ENCODE assay signal across 20 mouse cellular contexts in genomic region chr11:19602496-19602895, GRCm38 (mm10).
DNase-seq lines count a peak whose midpoint lies in the region; ATAC-seq and TF ChIP-seq lines count a peak whose summit lies in the region.
"Had no signal": no experiment of that assay in that cellular context is flagged by ENCODE, and none has a peak within 500 bp of the region (broad histone marks: within the 10 kb centered on the region; RNA-seq: fewer than 3 reads in every experiment).

No protein-coding gene starts in this region.

- H3K9ac ChIP-seq in forebrain, embryonic 15.5 days (replicated peaks): no peak overlapping the region
- H3K9ac ChIP-seq in heart, embryonic 11.5 days (ENCODE audit: low read depth, low read length): no peak overlapping the region
- no peak overlapping the region for H3K9ac ChIP-seq in kidney, postnatal 0 days (ENCODE audit: low read depth, low read length)
- H3K9ac ChIP-seq: heart, embryonic 13.5 days; hindbrain, embryonic 12.5 days; hindbrain, embryonic 15.5 days had no signal

- H3K4me1 ChIP-seq in forebrain, embryonic 10.5 days: no peaks in the 10 kb centered on the region
- no peaks in the 10 kb centered on the region for H3K4me1 ChIP-seq in forebrain, embryonic 15.5 days
- no peaks in the 10 kb centered on the region for H3K4me1 ChIP-seq in heart, embryonic 11.5 days (ENCODE audit: control insufficient read depth, insufficient read depth, low read length)
- H3K4me1 ChIP-seq in kidney, postnatal 0 days (replicated peaks; ENCODE audit: insufficient read depth, low read length): no peaks in the 10 kb centered on the region
- H3K4me1 ChIP-seq: heart, embryonic 13.5 days; hindbrain, embryonic 12.5 days had no signal

- H3K9me3 ChIP-seq in forebrain, embryonic 10.5 days: no peaks in the 10 kb centered on the region
- H3K9me3 ChIP-seq in forebrain, embryonic 15.5 days: no peaks in the 10 kb centered on the region
- no peaks in the 10 kb centered on the region for H3K9me3 ChIP-seq in heart, embryonic 11.5 days (replicated peaks; ENCODE audit: control insufficient read depth, low read length)
- H3K9me3 ChIP-seq in kidney, postnatal 0 days (replicated peaks; ENCODE audit: low read length): no peaks in the 10 kb centered on the region
- H3K9me3 ChIP-seq: heart, embryonic 13.5 days; hindbrain, embryonic 12.5 days; hindbrain, embryonic 15.5 days had no signal

- no peaks in the 10 kb centered on the region for H3K36me3 ChIP-seq in forebrain, embryonic 10.5 days (replicated peaks)
- H3K36me3 ChIP-seq in forebrain, embryonic 15.5 days: no peaks in the 10 kb centered on the region
- H3K36me3 ChIP-seq in heart, embryonic 11.5 days (ENCODE audit: control insufficient read depth, insufficient read depth, low read length): no peaks in the 10 kb centered on the region
- no peaks in the 10 kb centered on the region for H3K36me3 ChIP-seq in kidney, postnatal 0 days (ENCODE audit: insufficient read depth, low read length)
- H3K36me3 ChIP-seq: heart, embryonic 13.5 days; hindbrain, embryonic 12.5 days; hindbrain, embryonic 15.5 days had no signal

- H3K27ac ChIP-seq in forebrain, embryonic 10.5 days: no peak overlapping the region
- H3K27ac ChIP-seq in forebrain, embryonic 15.5 days (replicated peaks): no peak overlapping the region
- no peak overlapping the region for H3K27ac ChIP-seq in heart, embryonic 11.5 days (ENCODE audit: low read depth, low read length)
- H3K27ac ChIP-seq in kidney, postnatal 0 days: no peak overlapping the region
- H3K27ac ChIP-seq: heart, embryonic 13.5 days; hindbrain, embryonic 12.5 days; hindbrain, embryonic 15.5 days had no signal

- no peak for ATAC-seq in forebrain, embryonic 15.5 days (replicated peaks)
- no peak for ATAC-seq in heart, embryonic 11.5 days (replicated peaks; ENCODE audit: insufficient number of reproducible peaks, low FRiP score, low TSS enrichment)
- ATAC-seq in kidney, postnatal 0 days (replicated peaks; ENCODE audit: low FRiP score, low read depth): no peak
- ATAC-seq: activated CD4-positive, CD25-positive, alpha-beta regulatory T cell, adult 4 months; forebrain, embryonic 14.5 days; intestine, postnatal 0 days had no signal

- peak; percentile 5 for DNase-seq in forebrain, embryonic 10.5 days (ENCODE audit: extremely low spot score, low spot score)
- peak; percentile 4 for DNase-seq in heart, adult 8-10 months (ENCODE audit: low spot score)
- DNase-seq in kidney, postnatal 0 days (ENCODE audit: low spot score): peak; percentile 60
- no peak for DNase-seq in kidney, adult 9 months
- DNase-seq in kidney, postnatal 4 days: peak; percentile 37 to 55
- DNase-seq in kidney, postnatal 36 days: no peak
- DNase-seq: adrenal gland, adult 8-10 months; adrenal gland, postnatal 25 days; cerebellum, adult 18-20 months; cerebellum, adult 9-10 months; cerebellum, postnatal 14 days; gastrocnemius, postnatal 25 days had no signal

- WGBS in forebrain, embryonic 10.5 days: 95% methylated on average over 5 of the region's 5 CpGs
- 93% methylated on average over 5 of the region's 5 CpGs for WGBS in forebrain, embryonic 15.5 days
- WGBS in heart, embryonic 11.5 days (ENCODE audit: insufficient replicate concordance): 81% methylated on average over 5 of the region's 5 CpGs
- 71% methylated on average over 5 of the region's 5 CpGs for WGBS in kidney, postnatal 0 days

- H3K4me2 ChIP-seq in forebrain, embryonic 15.5 days (replicated peaks): no peak overlapping the region
- H3K4me2 ChIP-seq in heart, embryonic 11.5 days: no peak overlapping the region
- no peak overlapping the region for H3K4me2 ChIP-seq in kidney, postnatal 0 days (ENCODE audit: low read length)
- H3K4me2 ChIP-seq: heart, embryonic 13.5 days; hindbrain, embryonic 12.5 days; hindbrain, embryonic 15.5 days had no signal

- no peak overlapping the region for H3K4me3 ChIP-seq in forebrain, embryonic 10.5 days
- no peak overlapping the region for H3K4me3 ChIP-seq in forebrain, embryonic 15.5 days
- no peak overlapping the region for H3K4me3 ChIP-seq in heart, embryonic 11.5 days (ENCODE audit: low read depth, low read length)
- H3K4me3 ChIP-seq in kidney, postnatal 0 days (replicated peaks; ENCODE audit: low read depth, low read length): no peak overlapping the region
- H3K4me3 ChIP-seq: heart, embryonic 13.5 days; hindbrain, embryonic 12.5 days; hindbrain, embryonic 15.5 days had no signal

- no peaks in the 10 kb centered on the region for H3K27me3 ChIP-seq in forebrain, embryonic 10.5 days (ENCODE audit: poor library complexity, severe bottlenecking)
- H3K27me3 ChIP-seq in forebrain, embryonic 15.5 days: no peaks in the 10 kb centered on the region
- H3K27me3 ChIP-seq in heart, embryonic 11.5 days (ENCODE audit: control insufficient read depth, insufficient read depth, low read length): no peaks in the 10 kb centered on the region
- no peaks in the 10 kb centered on the region for H3K27me3 ChIP-seq in kidney, postnatal 0 days (ENCODE audit: insufficient read depth, low read length)
- H3K27me3 ChIP-seq: heart, embryonic 13.5 days; hindbrain, embryonic 12.5 days; hindbrain, embryonic 15.5 days had no signal

- no peak for TF ChIP-seq CTCF in kidney, postnatal 0 days (IDR thresholded peaks at IDR 0.05; ENCODE audit: low read depth)

Comparison
In these comparisons a context has a peak if more than half of its experiments do, and no peak if none do; other contexts are left out.
1. DNase-seq: peak in forebrain, embryonic 10.5 days (single experiment), heart, adult 8-10 months (single experiment), kidney, postnatal 0 days (single experiment) and kidney, postnatal 4 days (2 of 2); none in kidney, adult 9 months (single experiment) and kidney, postnatal 36 days (0 of 2).